Mouse (Mus musculus) small intestine, adult 2 months (tissue): ENCODE measurements around the gene Calml4.
"Not testable (repeated sequence)": the region's sequence is repeated elsewhere in the genome, so short reads cannot be mapped to it uniquely, and the experiment has no call there.

ENCODE experiments used
- CTCF ChIP-seq: fragments of 200-500 bp; IDR thresholded peaks from 2 replicates; pipeline ENCODE4 v1.5.1; 2012; ENCODE audit warnings: low read depth, mild to moderate bottlenecking, control low read depth, inconsistent platforms, low read length, moderate library complexity, mixed read lengths; ENCODE audit not compliant: insufficient replicate concordance, insufficient read length; ENCODE audit errors: extremely low read depth
- POLR2A ChIP-seq: fragments of 200-500 bp; IDR thresholded peaks from 2 replicates; pipeline ENCODE4 v1.6.1; 2012; ENCODE audit warnings: low read depth, mild to moderate bottlenecking, control low read depth, inconsistent platforms, low read length, moderate library complexity

DNA sequence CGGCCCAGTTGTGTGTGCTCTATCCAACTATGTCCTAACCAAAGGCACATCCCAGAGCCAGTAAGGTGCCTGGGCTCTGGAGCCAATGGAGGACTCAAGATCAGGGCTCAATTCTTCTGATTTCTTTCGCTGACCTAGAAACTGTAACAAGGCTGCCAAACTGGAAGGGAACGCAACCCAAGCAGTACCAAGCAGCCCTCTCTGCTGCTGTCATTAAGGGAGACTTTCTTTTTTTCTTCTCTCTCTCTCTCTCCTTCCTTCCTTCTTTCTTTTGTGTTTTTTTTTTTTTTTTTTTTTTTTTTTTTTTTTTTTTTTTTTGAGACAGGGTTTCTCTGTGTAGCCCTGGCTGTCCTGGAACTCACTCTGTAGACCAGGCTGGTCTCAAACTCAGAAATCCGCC lies 11.4 kb downstream of the Calml4 start:
- not testable (repeated sequence) for TF ChIP-seq CTCF, POLR2A
